Mouse (Mus musculus): ENCODE results near the gene Ptbp1. TPM values are rescaled to one million over a fixed set of nuclear protein-coding genes. Genes with fewer than 3 reads are reported as not detected.
"Not testable (repeated sequence)": the region's sequence is repeated elsewhere in the genome, so short reads cannot be mapped to it uniquely, and the experiment has no call there.

The Ptbp1 gene
- polyA plus RNA-seq, 1 experiment from 2014 or later = 220 TPM

GRCm38 (mm10) chr10:79880721-79881120, 26.5 kb downstream of the Ptbp1 start:
- H3K36me3 ChIP-seq (ENCODE audit: insufficient read depth, low read length) = no peaks in the 10 kb centered on the region

DNA sequence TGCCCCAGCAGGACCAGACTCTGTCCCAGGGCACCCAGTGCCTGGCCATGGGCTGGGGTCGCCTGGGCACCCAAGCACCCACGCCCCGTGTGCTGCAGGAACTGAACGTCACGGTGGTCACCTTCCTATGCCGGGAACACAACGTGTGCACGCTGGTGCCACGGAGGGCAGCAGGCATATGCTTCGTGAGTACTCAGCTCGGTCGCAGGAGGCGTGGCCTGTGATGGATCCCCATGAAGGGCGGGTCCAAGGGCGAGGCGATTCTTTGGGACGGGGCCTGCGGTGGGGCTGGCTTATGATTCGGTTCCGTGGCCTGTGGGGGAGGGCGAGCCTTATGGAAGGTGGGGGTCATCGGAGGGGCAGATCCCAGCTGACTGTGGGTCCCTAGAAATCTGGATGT, 27.8 kb downstream of the Ptbp1 start:
- DNase-seq (ENCODE audit: low spot score) (no peak), ATAC-seq (replicated peaks; ENCODE audit: low FRiP score, low read depth) (0 out of 2 replicates have a peak, but pooled peaks have one; percentile 18)
- Histone ChIP-seq H3K4me1 (replicated peaks; ENCODE audit: insufficient read depth, low read length) (peaks cover 31% of the 10 kb centered on the region), H3K27ac (no peak overlapping the region), H3K9me3 (replicated peaks; ENCODE audit: low read length) (no peaks in the 10 kb centered on the region), H3K4me3 (replicated peaks; ENCODE audit: low read depth, low read length) (no peak overlapping the region), H3K4me2 (ENCODE audit: low read length) (peak overlapping the region; percentile 44), H3K36me3 (ENCODE audit: insufficient read depth, low read length) (no peaks in the 10 kb centered on the region), H3K27me3 (ENCODE audit: insufficient read depth, low read length) (no peaks in the 10 kb centered on the region), H3K9ac (ENCODE audit: low read depth, low read length) (no peak overlapping the region)
- WGBS = 9% methylated on average over 22 of the region's 22 CpGs
- no peak for TF ChIP-seq CTCF (IDR thresholded peaks at IDR 0.05; ENCODE audit: low read depth)

More at GRCm38 (mm10) chr10:79880721-79881120, 26.5 kb downstream of the Ptbp1 start:
- H3K27ac ChIP-seq = no peak overlapping the region; the same call in 1 of the 2 replicates
- no peaks in the 10 kb centered on the region for H3K9me3 ChIP-seq (replicated peaks; ENCODE audit: low read length)
- DNase-seq (ENCODE audit: low spot score) = no peak
- TF ChIP-seq CTCF (IDR thresholded peaks at IDR 0.05; ENCODE audit: low read depth) = no peak
- no peak for ATAC-seq (replicated peaks; ENCODE audit: low FRiP score, low read depth)
- no peak overlapping the region for H3K4me2 ChIP-seq (ENCODE audit: low read length)
- H3K27me3 ChIP-seq (ENCODE audit: insufficient read depth, low read length) = no peaks in the 10 kb centered on the region
- H3K4me1 ChIP-seq (replicated peaks; ENCODE audit: insufficient read depth, low read length) = peaks cover 31% of the 10 kb centered on the region
- no peak overlapping the region for H3K9ac ChIP-seq (ENCODE audit: low read depth, low read length)
- 19% methylated on average over 9 of the region's 9 CpGs for WGBS
- no peak overlapping the region for H3K4me3 ChIP-seq (replicated peaks; ENCODE audit: low read depth, low read length)

DNA sequence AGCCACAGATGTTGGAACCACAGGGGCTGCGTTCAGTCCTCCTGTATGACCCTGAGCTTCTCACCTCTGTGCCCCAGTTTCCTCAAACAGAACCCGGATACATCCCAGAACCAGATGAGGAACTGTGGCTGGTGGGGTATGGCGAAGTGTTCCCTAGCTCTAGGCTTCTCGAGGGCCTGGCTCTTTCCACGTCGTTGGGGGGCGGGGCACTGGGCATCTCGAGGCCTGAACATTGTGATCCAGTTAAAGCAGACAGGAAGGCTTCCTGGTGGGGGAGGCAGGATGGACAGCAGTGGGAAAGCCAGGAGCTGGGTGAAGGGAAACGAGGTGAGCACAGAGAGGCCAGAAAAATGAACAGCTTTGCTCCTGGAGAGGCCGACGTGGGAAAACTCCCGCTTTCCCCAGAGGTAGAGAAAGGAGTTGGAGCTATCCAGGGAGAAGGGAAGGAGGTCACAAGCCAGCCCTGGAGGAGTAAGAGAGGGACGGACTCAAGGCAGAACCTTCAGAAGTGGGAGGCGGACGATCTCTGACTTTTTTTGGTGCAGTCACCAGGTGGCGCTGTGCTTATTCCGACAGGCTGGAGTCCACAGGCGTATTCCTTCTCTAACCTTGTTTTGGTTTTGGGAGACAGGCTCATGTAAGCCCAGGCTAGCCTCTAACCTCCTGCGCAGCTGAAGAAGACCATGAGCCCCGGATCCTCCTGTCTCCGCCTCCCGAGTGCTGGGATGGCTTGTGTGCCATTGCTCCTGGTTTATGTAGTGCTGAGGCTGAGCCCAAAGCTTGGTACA, 29.3 kb downstream of the Ptbp1 start:
- Histone ChIP-seq H3K36me3 (ENCODE audit: insufficient read depth, low read length) (no peaks in the 10 kb centered on the region), H3K4me1 (replicated peaks; ENCODE audit: insufficient read depth, low read length) (peaks cover 22% of the 10 kb centered on the region), H3K27ac (no peak overlapping the region), H3K4me3 (replicated peaks; ENCODE audit: low read depth, low read length) (no peak overlapping the region), H3K9me3 (replicated peaks; ENCODE audit: low read length) (no peaks in the 10 kb centered on the region), H3K9ac (ENCODE audit: low read depth, low read length) (no peak overlapping the region), H3K4me2 (ENCODE audit: low read length) (peak overlapping the region; percentile 24; the same call in 1 of the 2 replicates), H3K27me3 (ENCODE audit: insufficient read depth, low read length) (no peaks in the 10 kb centered on the region)
- peak; percentile 82 for TF ChIP-seq CTCF (IDR thresholded peaks at IDR 0.05; ENCODE audit: low read depth)
- WGBS = 15% methylated on average over 22 of the region's 22 CpGs
- DNase-seq (ENCODE audit: low spot score) (peak; percentile 91), ATAC-seq (replicated peaks; ENCODE audit: low FRiP score, low read depth) (no peak)

DNA sequence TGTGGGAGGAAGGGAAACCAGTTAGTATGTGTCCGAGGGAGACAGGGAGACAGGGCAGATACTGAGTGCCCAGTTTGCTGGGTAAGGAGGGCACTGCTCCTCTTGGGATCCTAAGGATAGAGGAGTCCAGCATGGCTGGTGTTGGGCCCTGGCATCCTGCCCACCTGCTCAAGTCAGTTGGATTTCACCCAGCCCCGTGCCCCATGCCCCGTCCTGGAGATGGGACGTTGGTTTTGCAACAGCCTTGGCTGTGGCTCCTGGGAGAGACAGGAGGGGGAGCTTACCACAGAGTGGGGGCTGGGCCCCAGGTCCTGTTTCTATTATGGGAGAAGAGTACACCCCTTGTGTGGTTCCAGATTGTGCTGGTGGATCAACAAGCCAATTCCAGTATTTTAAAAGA, 30.2 kb downstream of the Ptbp1 start:
- no peak for TF ChIP-seq CTCF (IDR thresholded peaks at IDR 0.05; ENCODE audit: low read depth)
- H3K27ac ChIP-seq = no peak overlapping the region
- H3K4me2 ChIP-seq (ENCODE audit: low read length) = no peak overlapping the region
- H3K27me3 ChIP-seq (ENCODE audit: insufficient read depth, low read length) = no peaks in the 10 kb centered on the region
- peaks cover 19% of the 10 kb centered on the region for H3K4me1 ChIP-seq (replicated peaks; ENCODE audit: insufficient read depth, low read length)
- H3K4me3 ChIP-seq (replicated peaks; ENCODE audit: low read depth, low read length) = no peak overlapping the region
- 50% methylated on average over 4 of the region's 4 CpGs for WGBS
- no peak overlapping the region for H3K9ac ChIP-seq (ENCODE audit: low read depth, low read length)
- ATAC-seq (replicated peaks; ENCODE audit: low FRiP score, low read depth) (no peak), DNase-seq (ENCODE audit: low spot score) (no peak)
- H3K9me3 ChIP-seq (replicated peaks; ENCODE audit: low read length) = no peaks in the 10 kb centered on the region
- H3K36me3 ChIP-seq (ENCODE audit: insufficient read depth, low read length) = no peaks in the 10 kb centered on the region

GRCm38 (mm10) chr10:79884938-79885337, 30.7 kb downstream of the Ptbp1 start:
- not testable (repeated sequence) for H3K4me2 ChIP-seq (ENCODE audit: low read length); DNase-seq (ENCODE audit: low spot score); H3K27ac ChIP-seq; ATAC-seq (replicated peaks; ENCODE audit: low FRiP score, low read depth); H3K27me3 ChIP-seq (ENCODE audit: insufficient read depth, low read length); H3K9me3 ChIP-seq (replicated peaks; ENCODE audit: low read length); H3K4me3 ChIP-seq (replicated peaks; ENCODE audit: low read depth, low read length); H3K36me3 ChIP-seq (ENCODE audit: insufficient read depth, low read length); H3K9ac ChIP-seq (ENCODE audit: low read depth, low read length)
- WGBS = 54% methylated on average over 2 of the region's 3 CpGs
- H3K4me1 ChIP-seq (replicated peaks; ENCODE audit: insufficient read depth, low read length) = peaks cover 14% of the 10 kb centered on the region

DNA sequence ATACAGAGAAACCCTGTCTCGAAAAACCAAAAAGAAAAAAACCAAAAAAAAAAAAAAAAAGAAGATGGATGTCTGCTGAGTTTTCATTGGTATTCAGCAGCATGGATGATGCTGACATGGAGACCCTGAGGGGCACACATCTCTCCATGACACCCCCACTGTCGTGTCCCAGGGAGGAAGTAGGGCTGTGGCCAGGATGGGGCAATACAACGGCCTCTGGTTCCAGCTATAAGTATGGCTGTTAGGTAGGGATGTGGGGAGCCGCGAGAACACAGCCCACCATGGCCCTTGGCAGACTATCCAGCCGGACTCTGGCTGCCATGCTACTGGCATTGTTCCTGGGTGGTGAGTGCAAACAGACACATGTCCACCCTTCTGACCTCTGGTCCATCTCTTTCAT, 31.8 kb downstream of the Ptbp1 start, which contains the start of gene Elane:
Gene Elane (plus strand): TSS at position 194 of the 400 bp plus-strand sequence.
- Histone ChIP-seq H3K4me3 (replicated peaks; ENCODE audit: low read depth, low read length) (no peak within 1 kb of the TSS), H3K27ac (no peak within 1 kb of the TSS), H3K36me3 (ENCODE audit: insufficient read depth, low read length) (no peaks in the 10 kb centered on the region), H3K4me1 (replicated peaks; ENCODE audit: insufficient read depth, low read length) (peaks cover 12% of the 10 kb centered on the region), H3K9ac (ENCODE audit: low read depth, low read length) (no peak within 1 kb of the TSS), H3K9me3 (replicated peaks; ENCODE audit: low read length) (no peaks in the 10 kb centered on the region), H3K27me3 (ENCODE audit: insufficient read depth, low read length) (no peaks in the 10 kb centered on the region), H3K4me2 (ENCODE audit: low read length) (no peak within 1 kb of the TSS)
- WGBS = 74% methylated on average over 6 of the region's 6 CpGs
- no peak for ATAC-seq (replicated peaks; ENCODE audit: low FRiP score, low read depth)
- no peak for TF ChIP-seq CTCF (IDR thresholded peaks at IDR 0.05; ENCODE audit: low read depth)
- no peak for DNase-seq (ENCODE audit: low spot score)
